Mouse (Mus musculus): ENCODE measurements at regions not wholly inside any gene's neighbourhood (a gene's known extent, or its start where the extent isn't known, plus 50 kb on each side); places are given as distances from the start of the nearest gene placed in this dataset. TPM values are rescaled to one million over a fixed set of nuclear protein-coding genes. Genes with fewer than 3 reads are reported as not detected.

Small RNA genes lying in the stretch of these regions (microRNA-seq; reads per million reads assigned to microRNA genes)
- gene Gm23075: not detected

Measured in intestine, embryonic 16.5 days (tissue).